Mouse (Mus musculus) kidney, embryonic 15.5 days (tissue): ENCODE data around the gene Ntrk2. TPM values are rescaled to one million over a fixed set of nuclear protein-coding genes. Genes with fewer than 3 reads are reported as not detected.

ENCODE experiments used
- ATAC-seq: fragments of 200-750 bp; cut with Nextera tagmentation; replicated peaks from 2 replicates; pipeline ENCODE4 v1.8.0; 2017; ENCODE audit warnings: moderate TSS enrichment; ENCODE audit not compliant: low FRiP score
- H3K27ac ChIP-seq: fragments of 300-500 bp; sonication (generic); 2 replicates; pipeline ENCODE4 v1.5.1; 2015; ENCODE audit warnings: mild to moderate bottlenecking, inconsistent platforms
- H3K27me3 ChIP-seq: fragments of 300-500 bp; sonication (generic); 2 replicates; pipeline ENCODE4 v1.6.1; 2015; ENCODE audit warnings: inconsistent platforms
- H3K36me3 ChIP-seq: fragments of 300-500 bp; sonication (generic); 2 replicates; pipeline ENCODE4 v1.6.1; 2015; ENCODE audit warnings: inconsistent platforms
- H3K4me1 ChIP-seq: fragments of 300-500 bp; sonication (generic); 2 replicates; pipeline ENCODE4 v1.6.1; 2015; ENCODE audit warnings: inconsistent platforms
- H3K4me2 ChIP-seq: fragments of 300-500 bp; sonication (generic); 2 replicates; pipeline ENCODE4 v1.6.1; 2015; ENCODE audit warnings: moderate library complexity, mild to moderate bottlenecking, inconsistent platforms
- H3K4me3 ChIP-seq: fragments of 300-500 bp; sonication (generic); replicated peaks from 2 replicates; pipeline ENCODE4 v1.5.1; 2015; ENCODE audit warnings: mild to moderate bottlenecking, inconsistent platforms
- H3K9ac ChIP-seq: fragments of 300-500 bp; sonication (generic); 2 replicates; pipeline ENCODE4 v1.6.1; 2015; ENCODE audit warnings: mild to moderate bottlenecking, inconsistent platforms
- H3K9me3 ChIP-seq: fragments of 300-500 bp; sonication (generic); replicated peaks from 2 replicates; pipeline ENCODE4 v1.6.1; 2016; ENCODE audit warnings: inconsistent platforms
- WGBS: fragments of 180-500 bp; shearing (Covaris S2); methylation state at CpG from one replicate; pipeline ENCODE4 v1.1.7; 2015; ENCODE audit warnings: mixed read lengths; 5-methylcytosine and 5-hydroxymethylcytosine counted together
- polyA plus RNA-seq: library from polyadenylated mRNA; unstranded; fragments of >200 nt; fragmentation: Nextera tagmentation; extraction: Ambion mirVana; gene quantifications from 2 replicates; pipeline ENCODE4 v1.2.1, GENCODE M21; 2015

The Ntrk2 gene
- polyA plus RNA-seq, 1 experiment from 2014 or later: 8.6 TPM

DNA sequence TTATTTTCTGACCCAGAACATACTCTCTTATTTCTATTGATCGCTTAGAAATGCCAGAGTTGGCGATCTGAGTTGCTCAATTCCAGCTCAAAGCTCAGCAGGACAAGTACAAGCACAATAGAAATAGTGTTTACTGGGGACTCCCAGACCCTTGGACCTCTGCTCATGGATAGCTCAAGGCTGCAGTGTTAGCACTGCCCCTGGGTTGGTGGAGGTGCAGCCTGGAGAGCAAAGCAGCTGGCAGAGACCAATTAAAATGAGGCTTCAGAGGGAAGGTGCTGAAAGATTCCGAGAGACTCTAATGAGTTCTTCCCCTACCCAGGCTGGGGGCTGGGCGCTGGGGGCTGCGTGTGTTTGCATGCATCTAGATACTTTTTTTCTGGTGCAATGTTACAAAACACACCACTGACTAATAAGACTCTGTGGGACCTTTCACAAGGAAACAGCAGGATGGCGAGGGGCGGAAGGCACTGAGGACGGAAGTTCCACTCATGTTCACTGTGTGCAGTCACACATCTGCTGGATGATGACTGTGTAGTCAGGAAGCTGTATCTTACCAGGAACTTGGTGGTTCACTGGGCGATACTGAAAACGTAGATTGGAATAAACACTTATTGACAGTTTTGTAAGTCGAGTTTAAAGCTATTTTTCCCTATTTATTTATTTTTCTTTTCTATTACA is 193.1 kb downstream of the Ntrk2 start:
- WGBS: 63% methylated on average over 11 of the region's 11 CpGs
- Histone ChIP-seq H3K4me2 (peak overlapping the region; percentile 30; the same call in 1 of the 2 replicates), H3K27me3 (no peaks in the 10 kb centered on the region), H3K36me3 (no peaks in the 10 kb centered on the region), H3K27ac (no peak overlapping the region), H3K4me1 (peaks cover 17% of the 10 kb centered on the region), H3K9ac (no peak overlapping the region), H3K9me3 (no peaks in the 10 kb centered on the region), H3K4me3 (no peak overlapping the region)
- ATAC-seq: no peak

DNA sequence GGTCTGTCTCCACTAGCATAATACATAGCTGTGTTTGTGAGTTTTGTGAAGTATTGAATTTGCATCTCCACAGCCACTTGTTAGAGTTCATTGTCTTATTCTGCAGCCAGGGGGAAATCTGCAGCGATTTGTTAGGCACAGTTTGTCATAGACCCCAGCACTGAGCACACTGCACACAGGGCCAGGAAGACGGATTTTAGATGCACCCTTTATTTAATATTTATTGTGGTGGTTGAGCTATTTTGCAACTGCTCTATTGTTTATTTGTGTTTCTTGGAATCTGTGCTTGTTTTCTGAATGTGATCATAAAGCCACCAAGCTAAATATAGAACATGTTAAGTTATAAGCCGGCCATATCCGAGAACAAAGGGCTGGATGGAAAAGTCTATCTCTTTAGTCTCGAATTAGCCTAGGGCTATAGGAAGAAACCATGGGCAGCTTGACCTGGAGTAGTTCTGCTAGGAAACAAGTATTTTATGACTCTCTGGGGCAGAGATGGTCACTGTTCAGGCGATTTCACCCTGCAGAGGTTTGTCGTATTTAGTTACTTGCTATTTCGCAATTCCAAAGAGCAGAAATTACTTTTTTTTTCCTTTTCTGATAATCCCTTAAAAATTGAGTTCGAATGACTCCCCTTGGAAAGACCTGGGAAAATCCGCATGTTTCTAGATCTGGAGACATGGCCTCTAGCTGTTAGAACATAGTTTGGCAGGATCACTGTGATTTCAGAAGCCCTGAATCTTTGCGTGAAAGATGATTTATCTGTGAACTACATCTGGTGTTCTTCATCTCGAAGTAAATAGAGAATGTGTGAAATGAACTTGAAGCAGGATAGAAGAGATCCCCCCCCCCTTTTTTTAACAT is 196.8 kb downstream of the Ntrk2 start:
- ATAC-seq: no peak
- Histone ChIP-seq H3K27ac (no peak overlapping the region), H3K4me3 (no peak overlapping the region), H3K9me3 (no peaks in the 10 kb centered on the region), H3K4me2 (0 out of 2 replicates have a peak overlapping the region, but pooled peaks have one; percentile 0), H3K9ac (no peak overlapping the region), H3K27me3 (no peaks in the 10 kb centered on the region), H3K4me1 (peaks cover 24% of the 10 kb centered on the region), H3K36me3 (no peaks in the 10 kb centered on the region)
- 55% methylated on average over 12 of the region's 12 CpGs for WGBS

DNA sequence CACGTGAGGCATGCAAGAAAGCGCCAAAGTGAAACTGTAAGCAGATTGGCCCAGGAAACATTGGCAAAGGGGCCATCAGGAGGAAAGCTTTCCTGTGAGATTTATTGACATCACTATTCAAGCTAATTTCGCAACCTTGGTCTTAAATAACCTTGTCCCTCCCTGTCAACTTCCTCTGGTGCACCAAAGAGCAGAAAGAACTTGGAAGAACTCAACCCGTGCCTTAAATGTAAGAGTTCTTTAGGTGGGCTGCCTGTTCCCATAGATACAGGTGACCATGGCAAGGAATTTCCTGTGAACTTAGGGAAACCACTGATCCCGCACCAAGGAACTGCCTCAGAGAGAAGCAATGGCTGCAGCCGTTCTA is 197.4 kb downstream of the Ntrk2 start:
- Histone ChIP-seq H3K27me3 (no peaks in the 10 kb centered on the region), H3K4me1 (peaks cover 24% of the 10 kb centered on the region), H3K4me2 (0 out of 2 replicates have a peak overlapping the region, but pooled peaks have one; percentile 0), H3K36me3 (no peaks in the 10 kb centered on the region), H3K4me3 (no peak overlapping the region), H3K27ac (no peak overlapping the region), H3K9me3 (no peaks in the 10 kb centered on the region), H3K9ac (no peak overlapping the region)
- no peak for ATAC-seq
- 45% methylated on average over 6 of the region's 6 CpGs for WGBS

DNA sequence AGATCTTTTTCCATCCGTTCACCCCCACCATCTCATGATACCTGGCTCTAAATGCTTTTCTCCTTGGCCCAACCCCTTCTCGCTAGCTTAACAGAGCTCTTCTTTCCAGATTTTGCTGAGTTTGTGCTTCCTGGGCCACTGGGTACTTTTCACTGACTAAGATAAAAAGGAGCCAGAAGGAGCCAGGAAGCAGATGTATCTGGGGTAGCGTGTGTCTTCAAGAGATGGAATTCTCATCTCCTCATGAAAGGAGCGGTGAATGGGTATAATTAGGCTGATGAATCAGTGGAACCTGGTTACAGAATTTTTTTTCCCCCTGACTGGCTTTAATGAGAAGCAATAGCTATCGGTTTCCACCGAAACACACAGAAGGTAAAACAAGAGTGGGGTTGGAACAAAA is 198.2 kb downstream of the Ntrk2 start:
- ATAC-seq: no peak
- WGBS: 76% methylated on average over 6 of the region's 6 CpGs

DNA sequence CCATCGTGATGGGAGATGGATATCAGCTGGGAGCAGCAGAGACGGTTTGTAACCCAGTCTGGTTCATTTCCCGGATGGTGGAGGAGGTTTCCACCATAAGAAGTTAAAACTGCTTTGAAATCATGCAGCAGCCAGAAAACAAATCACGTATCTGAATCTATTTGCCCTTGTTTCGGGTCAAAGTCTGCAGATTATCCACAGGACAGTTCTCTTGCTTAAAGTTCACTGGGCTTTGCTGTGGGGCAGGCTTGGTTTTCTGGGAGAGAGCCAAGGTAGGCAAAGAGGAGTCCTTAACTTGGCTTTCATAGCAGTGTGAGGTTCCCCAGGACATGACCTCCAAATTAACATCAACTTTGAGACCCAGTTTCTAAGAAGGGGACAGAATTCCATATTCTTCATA is 203.5 kb downstream of the Ntrk2 start:
- H3K36me3 ChIP-seq: no peaks in the 10 kb centered on the region

More for the DNA sequence above, 198.2 kb downstream of the Ntrk2 start:
- Histone ChIP-seq H3K27ac (no peak overlapping the region), H3K9ac (no peak overlapping the region), H3K27me3 (no peaks in the 10 kb centered on the region), H3K36me3 (no peaks in the 10 kb centered on the region), H3K4me3 (no peak overlapping the region), H3K4me2 (no peak overlapping the region), H3K4me1 (peaks cover 26% of the 10 kb centered on the region), H3K9me3 (no peaks in the 10 kb centered on the region)

DNA sequence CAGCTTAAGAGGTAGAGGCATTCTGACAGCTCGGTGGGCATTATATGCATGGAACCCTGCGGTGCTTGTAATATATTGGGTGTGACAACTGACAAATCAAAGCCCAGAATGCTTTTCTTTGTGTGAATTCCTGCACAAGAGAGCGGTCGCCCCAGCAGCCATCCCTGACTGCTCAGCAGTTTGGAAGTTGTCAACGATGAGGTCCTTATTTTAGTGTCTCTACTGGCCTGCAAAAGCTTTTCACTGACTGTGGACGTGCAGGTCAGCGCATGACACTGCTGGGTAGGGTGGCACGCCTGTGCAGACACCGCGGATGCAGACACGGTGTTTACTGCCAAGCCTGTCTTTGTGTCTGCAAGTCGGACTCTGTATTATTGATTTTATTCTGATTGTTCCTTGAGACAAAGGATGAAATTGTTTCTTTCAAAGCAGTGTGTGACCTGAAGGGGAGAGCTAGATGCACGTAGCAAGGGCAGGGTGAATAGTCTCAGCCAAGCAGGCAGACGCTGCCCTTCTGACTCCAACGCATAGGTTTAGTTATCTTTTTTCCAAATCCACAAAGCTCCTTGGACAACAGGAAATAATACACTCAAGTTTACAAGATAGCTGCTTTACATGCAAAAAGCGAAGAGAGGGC is 204.6 kb downstream of the Ntrk2 start:
- H3K27ac ChIP-seq: peak overlapping the region; percentile 20; the same call in 1 of the 2 replicates
- ATAC-seq: peak; percentile 31; the same call in 1 of the 2 replicates
- no peaks in the 10 kb centered on the region for H3K36me3 ChIP-seq
- peak overlapping the region; percentile 34 for H3K4me3 ChIP-seq
- no peaks in the 10 kb centered on the region for H3K27me3 ChIP-seq
- H3K9me3 ChIP-seq: no peaks in the 10 kb centered on the region
- no peak overlapping the region for H3K9ac ChIP-seq
- peaks cover 23% of the 10 kb centered on the region for H3K4me1 ChIP-seq
- 29% methylated on average over 16 of the region's 16 CpGs for WGBS
- peak overlapping the region; percentile 66 for H3K4me2 ChIP-seq

More for the DNA sequence above, 203.5 kb downstream of the Ntrk2 start:
- ATAC-seq: no peak
- 43% methylated on average over 5 of the region's 5 CpGs for WGBS
- Histone ChIP-seq H3K4me1 (peaks cover 26% of the 10 kb centered on the region), H3K27ac (0 out of 2 replicates have a peak overlapping the region, but pooled peaks have one; percentile 41), H3K4me2 (no peak overlapping the region), H3K4me3 (no peak overlapping the region), H3K9me3 (no peaks in the 10 kb centered on the region), H3K9ac (no peak overlapping the region), H3K27me3 (no peaks in the 10 kb centered on the region)

DNA sequence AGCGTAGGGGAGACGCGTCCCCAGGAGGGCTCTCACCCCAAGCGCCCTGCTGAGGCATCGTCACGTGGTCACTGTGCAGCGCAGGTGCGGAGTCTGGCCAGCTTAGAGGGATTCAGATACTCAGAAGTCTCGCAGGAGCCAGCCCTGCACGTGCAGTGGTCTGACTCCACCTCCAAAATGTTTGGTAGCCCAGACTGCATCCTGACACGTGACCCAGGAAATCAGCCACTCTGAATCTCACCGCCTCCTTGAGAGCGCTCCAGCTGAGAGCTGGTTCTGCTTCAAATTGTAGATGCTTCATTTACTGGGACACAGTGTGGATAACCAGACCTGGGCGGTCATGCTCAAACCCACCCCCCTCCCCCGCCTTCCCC is 205.1 kb downstream of the Ntrk2 start:
- H3K9me3 ChIP-seq: no peaks in the 10 kb centered on the region
- ATAC-seq: peak; percentile 88
- 2% methylated on average over 15 of the region's 15 CpGs for WGBS
- no peaks in the 10 kb centered on the region for H3K27me3 ChIP-seq
- no peak overlapping the region for H3K9ac ChIP-seq
- H3K4me2 ChIP-seq: peak overlapping the region; percentile 66
- H3K27ac ChIP-seq: peak overlapping the region; percentile 20; the same call in 1 of the 2 replicates
- peaks cover 23% of the 10 kb centered on the region for H3K4me1 ChIP-seq
- H3K4me3 ChIP-seq: peak overlapping the region; percentile 34
- H3K36me3 ChIP-seq: no peaks in the 10 kb centered on the region

DNA sequence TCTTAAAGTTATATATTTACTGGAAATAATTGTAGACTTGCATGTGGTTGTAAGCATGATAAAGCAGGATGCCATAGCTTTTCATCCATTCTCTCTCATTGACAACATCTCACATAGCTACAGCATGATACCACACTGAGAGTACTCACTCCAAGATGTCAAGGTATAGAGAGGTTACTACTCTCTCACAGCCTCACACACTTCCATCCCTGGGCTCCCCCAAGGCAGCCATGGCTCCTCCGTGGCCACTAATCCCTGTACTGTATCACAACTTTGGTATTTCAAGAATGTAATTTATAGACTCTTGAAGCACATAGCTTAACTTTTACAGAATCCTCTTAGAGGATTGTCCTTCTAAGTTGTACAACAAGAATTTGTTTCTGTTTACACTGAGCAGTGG is 209.0 kb downstream of the Ntrk2 start:
- no peak overlapping the region for H3K9ac ChIP-seq
- no peak overlapping the region for H3K4me3 ChIP-seq
- no peaks in the 10 kb centered on the region for H3K27me3 ChIP-seq
- 33% methylated on average over 1 of the region's 1 CpGs for WGBS
- H3K9me3 ChIP-seq: no peaks in the 10 kb centered on the region
- H3K36me3 ChIP-seq: no peaks in the 10 kb centered on the region
- H3K27ac ChIP-seq: no peak overlapping the region
- peaks cover 14% of the 10 kb centered on the region for H3K4me1 ChIP-seq
- H3K4me2 ChIP-seq: no peak overlapping the region
- no peak for ATAC-seq

DNA sequence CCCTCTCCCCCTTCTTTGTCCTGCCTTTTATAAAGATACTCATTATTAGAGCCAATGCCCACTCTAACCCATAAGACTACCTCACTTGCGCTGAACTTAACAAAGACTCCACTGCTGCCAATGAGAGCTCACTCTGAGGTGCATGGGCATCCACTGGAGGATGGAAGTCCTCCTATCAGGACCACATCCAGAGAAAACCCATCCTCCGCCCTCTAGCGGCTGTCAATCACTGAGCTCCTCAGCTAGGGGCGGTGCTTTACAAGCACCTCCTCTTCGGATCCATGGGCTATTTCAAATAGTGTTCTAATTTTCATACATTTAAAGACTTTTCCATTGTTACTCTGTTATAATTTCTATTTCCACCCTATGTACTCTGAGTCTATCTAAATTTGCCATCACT is 210.8 kb downstream of the Ntrk2 start:
- Histone ChIP-seq H3K27me3 (no peaks in the 10 kb centered on the region), H3K4me2 (no peak overlapping the region), H3K36me3 (no peaks in the 10 kb centered on the region), H3K4me3 (no peak overlapping the region), H3K27ac (no peak overlapping the region), H3K9ac (no peak overlapping the region), H3K9me3 (no peaks in the 10 kb centered on the region), H3K4me1 (no peaks in the 10 kb centered on the region)
- 67% methylated on average over 5 of the region's 5 CpGs for WGBS
- no peak for ATAC-seq

DNA sequence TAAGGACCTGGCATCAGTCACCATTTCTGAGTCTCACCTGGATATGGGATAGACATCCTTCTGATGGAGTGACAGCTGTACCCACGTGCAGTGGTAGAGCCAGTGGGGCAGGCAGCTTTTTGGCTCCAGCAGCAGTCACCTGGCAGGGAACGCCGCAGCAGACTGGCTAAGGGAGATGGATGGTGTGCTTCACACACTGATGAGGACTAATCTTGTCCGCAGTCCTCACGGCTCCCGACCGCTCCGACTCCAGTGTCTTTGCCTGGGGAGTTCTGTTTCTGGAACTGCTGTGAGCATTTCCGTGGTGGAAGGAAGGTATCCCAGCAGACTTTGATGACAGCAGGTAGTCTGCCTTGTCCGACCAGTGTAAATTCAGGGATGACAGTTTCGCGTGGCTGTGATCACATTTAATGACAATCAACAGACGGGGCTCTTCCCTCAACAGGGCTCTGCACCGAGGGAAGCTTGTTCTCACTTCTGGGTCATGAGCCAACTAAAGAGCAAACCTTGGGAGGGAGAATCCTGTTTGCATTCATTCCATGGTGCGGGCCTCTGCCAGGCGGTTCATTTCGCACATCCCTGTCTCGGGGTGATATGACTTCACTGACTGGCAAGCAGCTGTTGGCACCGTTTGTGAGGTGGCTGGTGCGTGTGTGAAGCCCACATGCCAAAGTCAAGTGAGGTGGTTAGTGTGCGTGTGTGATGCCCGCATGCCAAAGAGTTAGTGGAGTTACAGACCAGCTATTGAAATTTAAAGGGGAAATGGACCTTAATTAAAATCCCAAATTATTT is 216.1 kb downstream of the Ntrk2 start:
- Histone ChIP-seq H3K27me3 (no peaks in the 10 kb centered on the region), H3K9ac (no peak overlapping the region), H3K9me3 (no peaks in the 10 kb centered on the region), H3K27ac (no peak overlapping the region), H3K4me1 (no peaks in the 10 kb centered on the region), H3K4me2 (no peak overlapping the region), H3K4me3 (no peak overlapping the region), H3K36me3 (no peaks in the 10 kb centered on the region)
- no peak for ATAC-seq
- WGBS: 88% methylated on average over 22 of the region's 22 CpGs

DNA sequence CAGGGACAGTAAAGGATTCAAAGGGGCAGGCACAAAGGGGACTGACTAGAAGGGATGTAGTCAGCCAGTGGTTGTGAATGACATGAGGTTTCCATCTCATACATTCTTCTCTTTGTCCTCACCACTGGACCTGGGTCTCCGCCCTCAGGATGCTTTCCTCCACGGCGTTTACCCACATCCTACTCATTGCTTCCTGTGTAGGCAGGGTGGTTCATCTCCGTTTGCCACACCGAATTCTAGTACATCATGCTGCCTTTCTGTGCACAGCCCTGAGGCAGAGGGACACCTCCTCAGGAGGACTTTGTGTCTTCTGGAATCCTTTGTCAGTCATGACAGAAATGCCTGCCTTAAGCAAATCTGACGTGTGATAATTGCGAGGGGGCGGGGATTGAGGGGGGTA is 219.3 kb downstream of the Ntrk2 start:
- H3K9me3 ChIP-seq: no peaks in the 10 kb centered on the region
- no peak for ATAC-seq
- H3K9ac ChIP-seq: no peak overlapping the region
- WGBS: 81% methylated on average over 8 of the region's 8 CpGs
- H3K4me3 ChIP-seq: no peak overlapping the region
- H3K27ac ChIP-seq: no peak overlapping the region
- no peaks in the 10 kb centered on the region for H3K36me3 ChIP-seq
- no peaks in the 10 kb centered on the region for H3K27me3 ChIP-seq
- no peaks in the 10 kb centered on the region for H3K4me1 ChIP-seq
- no peak overlapping the region for H3K4me2 ChIP-seq
